Comparison of ENCODE assay signal across 16 mouse cellular contexts in genomic region chr9:50317299-50317698, GRCm38 (mm10). TPM values are rescaled to one million over a fixed set of nuclear protein-coding genes. Genes with fewer than 3 reads are reported as not detected.
DNase-seq lines count a peak whose midpoint lies in the region; ATAC-seq lines count a peak whose summit lies in the region.
"Had no signal": no experiment of that assay in that cellular context is flagged by ENCODE, and none has a peak within 500 bp of the region (broad histone marks: within the 10 kb centered on the region; RNA-seq: fewer than 3 reads in every experiment).

No protein-coding gene starts in this region.

- intact Hi-C loops in heart, postnatal 36 days (cut with DNase I): no loop called here
- intact Hi-C loops in left cerebral cortex, postnatal 10 days (cut with DNase I): loop anchor here (10.0 kb wide), 1 partner anchor 712 kb away; no protein-coding TSS in a partner anchor

- H3K27me3 ChIP-seq in forebrain, embryonic 14.5 days (replicated peaks; ENCODE audit: control insufficient read depth, insufficient read depth, low read length): no peaks in the 10 kb centered on the region
- H3K27me3 ChIP-seq in forebrain, embryonic 13.5 days: no peaks in the 10 kb centered on the region
- H3K27me3 ChIP-seq: embryonic facial prominence, embryonic 13.5 days; forebrain, embryonic 12.5 days had no signal

- no peak overlapping the region for H3K9ac ChIP-seq in forebrain, embryonic 14.5 days (ENCODE audit: low read length)
- H3K9ac ChIP-seq in forebrain, embryonic 13.5 days: no peak overlapping the region
- H3K9ac ChIP-seq: embryonic facial prominence, embryonic 13.5 days; forebrain, embryonic 12.5 days had no signal

- H3K4me3 ChIP-seq in forebrain, embryonic 14.5 days (ENCODE audit: low read depth, low read length): no peak overlapping the region
- no peak overlapping the region for H3K4me3 ChIP-seq in forebrain, embryonic 13.5 days
- H3K4me3 ChIP-seq: embryonic facial prominence, embryonic 13.5 days; forebrain, embryonic 12.5 days had no signal

- no peaks in the 10 kb centered on the region for H3K36me3 ChIP-seq in forebrain, embryonic 14.5 days (ENCODE audit: control insufficient read depth, insufficient read depth, low read length)
- no peaks in the 10 kb centered on the region for H3K36me3 ChIP-seq in forebrain, embryonic 13.5 days (ENCODE audit: poor library complexity, severe bottlenecking)
- H3K36me3 ChIP-seq: embryonic facial prominence, embryonic 13.5 days; forebrain, embryonic 12.5 days had no signal

- no peak overlapping the region for H3K27ac ChIP-seq in forebrain, embryonic 14.5 days (ENCODE audit: low read depth, low read length)
- H3K27ac ChIP-seq in forebrain, embryonic 13.5 days: no peak overlapping the region
- H3K27ac ChIP-seq: embryonic facial prominence, embryonic 13.5 days; forebrain, embryonic 12.5 days had no signal

- no peak for ATAC-seq in forebrain, embryonic 14.5 days
- no peak for ATAC-seq in forebrain, embryonic 13.5 days
- ATAC-seq: forebrain, embryonic 16.5 days had no signal

- no peaks in the 10 kb centered on the region for H3K4me1 ChIP-seq in forebrain, embryonic 14.5 days (ENCODE audit: control insufficient read depth, insufficient read depth, low read length)
- peaks cover 6% of the 10 kb centered on the region; the same call in 1 of the 2 replicates for H3K4me1 ChIP-seq in forebrain, embryonic 13.5 days
- H3K4me1 ChIP-seq: embryonic facial prominence, embryonic 13.5 days; forebrain, embryonic 12.5 days had no signal

- peak; percentile 42 for DNase-seq in forebrain, embryonic 14.5 days (ENCODE audit: low spot score)
- DNase-seq in heart, adult 11 months: peak; percentile 58
- no peak for DNase-seq in heart, postnatal 36 days
- DNase-seq in left cerebral cortex, postnatal 10 days (ENCODE audit: extremely low spot score in 1 of 2, low spot score in 2 of 2): no peak
- DNase-seq: adrenal gland, adult 2 months; adrenal gland, postnatal 10 days; adrenal gland, postnatal 25 days; cerebellum, adult 11-12 months; cerebellum, adult 2 months; cerebellum, adult 9-10 months; cerebellum, postnatal 10 days; cerebellum, postnatal 25 days had no signal

- H3K4me2 ChIP-seq in forebrain, embryonic 14.5 days (ENCODE audit: low read length): no peak overlapping the region
- H3K4me2 ChIP-seq in forebrain, embryonic 13.5 days: no peak overlapping the region
- H3K4me2 ChIP-seq: embryonic facial prominence, embryonic 13.5 days; forebrain, embryonic 12.5 days had no signal

- WGBS in forebrain, embryonic 14.5 days: 46% methylated on average over 6 of the region's 6 CpGs
- 47% methylated on average over 6 of the region's 6 CpGs for WGBS in forebrain, embryonic 13.5 days

- H3K9me3 ChIP-seq in forebrain, embryonic 14.5 days (replicated peaks; ENCODE audit: control insufficient read depth, low read length): no peaks in the 10 kb centered on the region
- no peaks in the 10 kb centered on the region for H3K9me3 ChIP-seq in forebrain, embryonic 13.5 days (replicated peaks)
- H3K9me3 ChIP-seq: embryonic facial prominence, embryonic 13.5 days; forebrain, embryonic 12.5 days had no signal

RNA-seq across cellular contexts. Expression of gene Rpl10-ps3, which starts 27.5 kb away (rescaled TPM):
- polyA plus RNA-seq in forebrain, embryonic 14.5 days (2014; fragmentation: Nextera tagmentation; extraction: Ambion mirVana): 100 and 189 TPM in 2 replicates
- polyA plus RNA-seq in forebrain, embryonic 13.5 days (2015; fragmentation: Nextera tagmentation; extraction: Ambion mirVana): 167 and 177 TPM in 2 replicates
- total RNA-seq in heart, postnatal 36 days (2021): 100 to 1,000 TPM; 420 to 495 TPM
- total RNA-seq in left cerebral cortex, postnatal 10 days (2021): 100 to 1,000 TPM; 374 to 412 TPM

Comparison
In these comparisons a context has a peak if more than half of its experiments do, and no peak if none do; other contexts are left out.
1. DNase-seq: peak in forebrain, embryonic 14.5 days (single experiment) and heart, adult 11 months (single experiment); none in heart, postnatal 36 days (0 of 2) and left cerebral cortex, postnatal 10 days (0 of 2).